Mouse (Mus musculus): ENCODE measurements around the gene Edaradd. TPM values are rescaled to one million over a fixed set of nuclear protein-coding genes. Genes with fewer than 3 reads are reported as not detected.
"Not testable (repeated sequence)": the region's sequence is repeated elsewhere in the genome, so short reads cannot be mapped to it uniquely, and the experiment has no call there.

Edaradd gene
- polyA plus RNA-seq, 1 experiment from 2014 or later: 3.2 TPM

DNA sequence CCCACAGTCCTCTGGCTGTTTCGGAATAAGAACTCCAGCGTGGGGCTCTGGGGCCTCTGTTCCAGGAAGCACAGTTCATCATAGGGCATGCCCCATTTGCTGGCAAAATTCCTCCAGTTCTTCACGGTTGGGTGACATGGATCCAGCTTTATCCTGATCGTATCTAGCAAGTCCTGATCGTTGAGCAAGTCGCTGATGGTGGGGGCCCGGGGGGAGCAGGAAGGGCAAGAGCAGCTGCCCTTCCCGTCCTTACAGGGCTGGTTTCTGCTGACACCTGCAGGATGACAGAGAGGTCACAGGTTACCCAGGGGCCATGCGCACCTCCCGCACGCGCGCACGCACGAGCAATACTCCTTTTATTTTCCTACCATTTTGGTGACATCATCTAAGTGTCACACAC lies 41.9 kb downstream of the Edaradd start:
- no peak overlapping the region for H3K4me2 ChIP-seq (replicated peaks; ENCODE audit: low read depth, low read length)
- no peaks in the 10 kb centered on the region for H3K9me3 ChIP-seq (ENCODE audit: control insufficient read depth, low read depth, low read length)
- no peaks in the 10 kb centered on the region for H3K4me1 ChIP-seq (ENCODE audit: control insufficient read depth, insufficient read depth, low read length)
- ATAC-seq (ENCODE audit: insufficient number of reproducible peaks, insufficient read depth, low FRiP score, low read depth): no peak
- H3K27me3 ChIP-seq (ENCODE audit: control insufficient read depth, insufficient read depth, low read length): no peaks in the 10 kb centered on the region
- H3K27ac ChIP-seq (ENCODE audit: low read length): no peak overlapping the region
- no peak overlapping the region for H3K4me3 ChIP-seq (ENCODE audit: low read depth, low read length)
- WGBS: 78% methylated on average over 15 of the region's 15 CpGs
- no peak overlapping the region for H3K9ac ChIP-seq (replicated peaks; ENCODE audit: low read depth, low read length)
- H3K36me3 ChIP-seq (ENCODE audit: control insufficient read depth, insufficient read depth, low read length): no peaks in the 10 kb centered on the region

DNA sequence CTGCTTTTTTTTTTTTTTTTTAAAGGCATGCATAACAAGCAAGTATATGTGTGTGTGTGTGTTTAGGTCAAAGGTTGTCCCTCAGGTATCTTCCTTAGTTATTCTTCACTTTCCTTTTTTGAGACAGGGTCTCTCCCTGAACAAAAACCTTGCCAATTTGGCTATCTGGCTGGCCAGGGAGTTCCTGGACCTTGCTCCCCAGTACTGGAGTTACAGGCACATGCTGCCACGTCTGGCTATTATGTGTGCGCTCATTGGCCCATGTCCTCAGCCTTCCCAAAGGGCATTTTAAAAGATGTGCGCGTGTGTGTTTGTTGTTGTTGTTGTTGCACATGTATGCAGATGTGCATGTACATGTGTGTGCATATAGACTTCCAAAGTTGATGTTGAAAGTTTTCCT lies 43.4 kb downstream of the Edaradd start:
- no peak overlapping the region for H3K4me3 ChIP-seq (ENCODE audit: low read depth, low read length)
- H3K9ac ChIP-seq (replicated peaks; ENCODE audit: low read depth, low read length): no peak overlapping the region
- no peak for ATAC-seq (ENCODE audit: insufficient number of reproducible peaks, insufficient read depth, low FRiP score, low read depth)
- no peak overlapping the region for H3K27ac ChIP-seq (ENCODE audit: low read length)
- no peaks in the 10 kb centered on the region for H3K27me3 ChIP-seq (ENCODE audit: control insufficient read depth, insufficient read depth, low read length)
- H3K4me2 ChIP-seq (replicated peaks; ENCODE audit: low read depth, low read length): no peak overlapping the region
- H3K4me1 ChIP-seq (ENCODE audit: control insufficient read depth, insufficient read depth, low read length): no peaks in the 10 kb centered on the region
- H3K36me3 ChIP-seq (ENCODE audit: control insufficient read depth, insufficient read depth, low read length): no peaks in the 10 kb centered on the region
- WGBS: 91% methylated on average over 4 of the region's 4 CpGs
- H3K9me3 ChIP-seq (ENCODE audit: control insufficient read depth, low read depth, low read length): no peaks in the 10 kb centered on the region

DNA sequence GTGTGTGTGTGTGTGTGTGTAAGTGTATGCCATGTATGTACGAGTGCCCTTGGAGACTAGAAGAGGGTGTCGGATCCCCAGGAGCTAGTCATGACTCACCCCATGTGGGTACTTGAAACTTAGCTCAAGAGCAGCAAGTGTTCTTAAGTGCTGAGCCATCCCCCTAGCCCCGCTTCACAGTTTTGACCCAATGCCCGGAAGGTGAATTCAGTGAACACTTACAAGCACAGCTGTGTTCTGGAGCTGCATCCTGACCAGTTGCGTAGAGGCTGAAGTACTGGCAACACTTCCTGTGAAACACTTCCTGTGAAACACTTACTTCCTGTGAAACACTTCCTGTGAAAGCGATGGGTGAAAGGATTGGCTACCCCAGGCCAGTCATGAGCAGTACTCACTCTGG lies 45.0 kb downstream of the Edaradd start:
- no peak for ATAC-seq (ENCODE audit: insufficient number of reproducible peaks, insufficient read depth, low FRiP score, low read depth)
- H3K9me3 ChIP-seq (ENCODE audit: control insufficient read depth, low read depth, low read length): no peaks in the 10 kb centered on the region
- no peak overlapping the region for H3K27ac ChIP-seq (ENCODE audit: low read length)
- no peak overlapping the region for H3K9ac ChIP-seq (replicated peaks; ENCODE audit: low read depth, low read length)
- WGBS: 88% methylated on average over 6 of the region's 6 CpGs
- H3K4me3 ChIP-seq (ENCODE audit: low read depth, low read length): no peak overlapping the region
- no peak overlapping the region for H3K4me2 ChIP-seq (replicated peaks; ENCODE audit: low read depth, low read length)
- no peaks in the 10 kb centered on the region for H3K27me3 ChIP-seq (ENCODE audit: control insufficient read depth, insufficient read depth, low read length)
- H3K36me3 ChIP-seq (ENCODE audit: control insufficient read depth, insufficient read depth, low read length): no peaks in the 10 kb centered on the region
- H3K4me1 ChIP-seq (ENCODE audit: control insufficient read depth, insufficient read depth, low read length): no peaks in the 10 kb centered on the region

DNA sequence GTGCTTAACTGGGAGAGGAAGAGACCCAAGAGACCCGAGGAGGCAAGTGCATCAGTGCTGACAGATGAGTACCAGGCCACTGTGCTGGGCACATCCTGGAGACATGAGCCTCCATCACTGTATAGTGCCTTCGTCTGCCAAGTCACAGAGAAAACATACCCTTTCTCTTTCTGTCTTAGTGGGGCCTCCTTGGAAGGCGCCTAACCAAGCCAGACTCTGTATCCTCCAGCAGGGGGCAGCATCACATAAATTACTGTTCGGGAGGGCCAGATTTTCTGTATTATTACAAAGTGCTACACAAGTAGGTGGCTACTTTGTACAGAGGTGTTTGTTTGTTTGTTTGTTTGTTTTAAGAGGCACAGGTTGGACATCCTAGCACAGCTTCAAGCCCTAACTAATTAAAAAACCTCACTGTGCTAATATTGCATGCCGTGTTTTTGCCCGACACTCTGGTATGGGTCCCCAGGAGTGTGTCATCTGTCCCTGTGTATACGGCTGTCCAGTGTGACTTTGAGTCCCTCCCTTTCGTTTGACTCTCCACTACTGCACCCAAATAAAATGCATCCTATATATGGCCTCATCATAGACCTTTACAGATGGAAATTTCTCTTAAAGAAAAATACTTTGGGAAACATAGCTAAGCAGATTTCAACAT lies 46.4 kb downstream of the Edaradd start:
- Histone ChIP-seq H3K36me3 (ENCODE audit: control insufficient read depth, insufficient read depth, low read length) (no peaks in the 10 kb centered on the region), H3K4me3 (ENCODE audit: low read depth, low read length) (no peak overlapping the region), H3K4me1 (ENCODE audit: control insufficient read depth, insufficient read depth, low read length) (no peaks in the 10 kb centered on the region), H3K27me3 (ENCODE audit: control insufficient read depth, insufficient read depth, low read length) (no peaks in the 10 kb centered on the region), H3K27ac (ENCODE audit: low read length) (no peak overlapping the region), H3K9me3 (ENCODE audit: control insufficient read depth, low read depth, low read length) (no peaks in the 10 kb centered on the region), H3K9ac (replicated peaks; ENCODE audit: low read depth, low read length) (no peak overlapping the region), H3K4me2 (replicated peaks; ENCODE audit: low read depth, low read length) (no peak overlapping the region)
- ATAC-seq (ENCODE audit: insufficient number of reproducible peaks, insufficient read depth, low FRiP score, low read depth): peak; percentile 57
- WGBS: 39% methylated on average over 8 of the region's 8 CpGs

DNA sequence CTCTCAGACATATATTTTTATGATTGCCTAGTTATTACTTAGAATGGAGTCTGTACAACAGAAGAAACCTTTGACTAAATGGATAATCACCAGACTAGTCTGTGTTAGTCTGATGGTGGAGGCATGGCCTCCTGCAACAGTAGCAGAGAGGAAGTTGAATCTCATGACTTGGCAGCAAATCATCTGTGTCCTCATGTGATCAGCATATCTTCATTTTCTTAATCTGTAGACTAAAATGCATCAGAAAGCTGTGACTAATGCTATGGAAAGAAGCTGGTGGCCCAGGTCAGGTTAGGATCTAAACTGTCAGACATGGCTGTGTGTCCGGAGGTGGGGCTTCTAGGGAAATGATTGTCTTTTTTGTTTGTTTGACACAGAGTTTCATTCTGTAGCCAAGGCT lies 51.8 kb downstream of the Edaradd start:
- ATAC-seq (ENCODE audit: insufficient number of reproducible peaks, insufficient read depth, low FRiP score, low read depth): no peak
- H3K36me3 ChIP-seq (ENCODE audit: control insufficient read depth, insufficient read depth, low read length): no peaks in the 10 kb centered on the region
- 75% methylated on average over 1 of the region's 1 CpGs for WGBS
- no peak overlapping the region for H3K27ac ChIP-seq (ENCODE audit: low read length)
- H3K4me2 ChIP-seq (replicated peaks; ENCODE audit: low read depth, low read length): no peak overlapping the region
- H3K9me3 ChIP-seq (ENCODE audit: control insufficient read depth, low read depth, low read length): no peaks in the 10 kb centered on the region
- H3K4me3 ChIP-seq (ENCODE audit: low read depth, low read length): no peak overlapping the region
- H3K9ac ChIP-seq (replicated peaks; ENCODE audit: low read depth, low read length): no peak overlapping the region
- H3K4me1 ChIP-seq (ENCODE audit: control insufficient read depth, insufficient read depth, low read length): no peaks in the 10 kb centered on the region
- H3K27me3 ChIP-seq (ENCODE audit: control insufficient read depth, insufficient read depth, low read length): no peaks in the 10 kb centered on the region

DNA sequence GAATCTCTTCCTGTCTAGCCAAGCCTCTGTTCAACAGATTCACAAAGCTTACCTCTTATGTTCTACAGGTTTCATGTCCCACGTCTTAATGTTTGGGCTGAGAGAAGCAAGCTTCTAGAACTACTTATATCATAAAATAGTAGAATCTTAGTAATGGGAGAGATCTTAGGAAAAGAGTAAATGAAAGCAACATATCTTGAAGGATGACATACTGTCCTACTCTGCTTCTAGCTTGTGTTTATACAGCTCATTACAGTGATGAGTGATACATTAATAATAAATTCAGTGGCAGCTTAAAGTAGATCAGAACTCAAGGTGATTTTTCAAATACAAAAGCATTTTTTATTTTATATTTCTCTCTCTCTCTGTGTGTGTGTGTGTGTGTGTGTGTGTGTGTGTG lies 55.4 kb downstream of the Edaradd start, which contains the start of gene Lgals8:
Gene Lgals8, minus strand, starts transcription at position 101 of the 400 bp plus-strand sequence.
- 80% methylated on average over 1 of the region's 1 CpGs for WGBS
- ATAC-seq (ENCODE audit: insufficient number of reproducible peaks, insufficient read depth, low FRiP score, low read depth): no peak
- no peak within 1 kb of the TSS for H3K4me3 ChIP-seq (ENCODE audit: low read depth, low read length)
- H3K36me3 ChIP-seq (ENCODE audit: control insufficient read depth, insufficient read depth, low read length): no peaks in the 10 kb centered on the region
- no peak within 1 kb of the TSS for H3K9ac ChIP-seq (replicated peaks; ENCODE audit: low read depth, low read length)
- H3K4me2 ChIP-seq (replicated peaks; ENCODE audit: low read depth, low read length): no peak within 1 kb of the TSS
- H3K27me3 ChIP-seq (ENCODE audit: control insufficient read depth, insufficient read depth, low read length): no peaks in the 10 kb centered on the region
- H3K9me3 ChIP-seq (ENCODE audit: control insufficient read depth, low read depth, low read length): no peaks in the 10 kb centered on the region
- H3K27ac ChIP-seq (ENCODE audit: low read length): no peak within 1 kb of the TSS
- peaks cover 2% of the 10 kb centered on the region; the same call in 1 of the 2 replicates for H3K4me1 ChIP-seq (ENCODE audit: control insufficient read depth, insufficient read depth, low read length)

DNA sequence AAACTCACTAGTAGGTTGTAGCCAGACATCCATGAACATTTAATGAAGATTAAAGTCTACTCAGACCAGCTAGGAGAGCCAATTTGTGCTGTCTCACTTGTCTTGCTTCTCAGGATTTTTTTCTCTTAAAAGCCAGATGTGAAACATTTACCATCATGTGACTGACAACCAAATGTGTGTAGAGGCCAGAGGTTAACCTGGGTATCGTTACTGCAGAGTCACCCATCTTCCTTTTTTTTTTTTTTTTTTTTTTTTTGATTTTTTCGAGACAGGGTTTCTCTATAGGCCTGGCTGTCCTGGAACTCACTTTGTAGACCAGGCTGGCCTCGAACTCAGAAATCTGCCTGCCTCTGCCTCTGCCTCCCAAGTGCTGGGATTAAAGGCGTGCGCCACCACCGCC lies 56.1 kb downstream of the Edaradd start:
- not testable (repeated sequence) for H3K27ac ChIP-seq (ENCODE audit: low read length); H3K4me1 ChIP-seq (ENCODE audit: control insufficient read depth, insufficient read depth, low read length); H3K4me2 ChIP-seq (replicated peaks; ENCODE audit: low read depth, low read length); ATAC-seq (ENCODE audit: insufficient number of reproducible peaks, insufficient read depth, low FRiP score, low read depth); H3K4me3 ChIP-seq (ENCODE audit: low read depth, low read length); H3K9ac ChIP-seq (replicated peaks; ENCODE audit: low read depth, low read length); H3K9me3 ChIP-seq (ENCODE audit: control insufficient read depth, low read depth, low read length); H3K27me3 ChIP-seq (ENCODE audit: control insufficient read depth, insufficient read depth, low read length); H3K36me3 ChIP-seq (ENCODE audit: control insufficient read depth, insufficient read depth, low read length)
- 87% methylated on average over 6 of the region's 6 CpGs for WGBS

DNA sequence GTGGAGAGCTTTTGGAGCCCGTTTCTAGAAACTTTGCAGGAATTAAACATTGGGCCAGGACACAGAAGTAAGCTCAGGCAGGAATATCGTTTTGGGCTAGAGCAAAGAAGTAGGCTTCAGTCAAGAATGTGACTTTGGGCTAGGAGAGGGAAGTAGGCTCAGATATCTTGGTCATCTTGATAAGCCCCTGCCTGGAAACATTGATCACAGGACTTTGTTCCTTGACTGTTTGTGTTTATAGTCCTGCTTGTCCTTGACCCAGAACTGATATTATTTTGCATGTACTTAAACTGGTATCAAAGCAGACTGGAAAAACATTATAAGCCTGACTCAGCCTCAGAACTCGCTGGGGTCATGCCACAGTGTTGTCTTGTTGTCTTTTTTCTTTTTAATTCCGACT lies 57.6 kb downstream of the Edaradd start:
- H3K27ac ChIP-seq (ENCODE audit: low read length): no peak overlapping the region
- no peaks in the 10 kb centered on the region for H3K9me3 ChIP-seq (ENCODE audit: control insufficient read depth, low read depth, low read length)
- H3K4me3 ChIP-seq (ENCODE audit: low read depth, low read length): no peak overlapping the region
- no peak overlapping the region for H3K4me2 ChIP-seq (replicated peaks; ENCODE audit: low read depth, low read length)
- ATAC-seq (ENCODE audit: insufficient number of reproducible peaks, insufficient read depth, low FRiP score, low read depth): no peak
- H3K9ac ChIP-seq (replicated peaks; ENCODE audit: low read depth, low read length): no peak overlapping the region
- no peaks in the 10 kb centered on the region; the same call in 1 of the 2 replicates for H3K36me3 ChIP-seq (ENCODE audit: control insufficient read depth, insufficient read depth, low read length)
- H3K4me1 ChIP-seq (ENCODE audit: control insufficient read depth, insufficient read depth, low read length): peaks cover 3% of the 10 kb centered on the region; the same call in 1 of the 2 replicates
- WGBS: 74% methylated on average over 4 of the region's 4 CpGs
- H3K27me3 ChIP-seq (ENCODE audit: control insufficient read depth, insufficient read depth, low read length): no peaks in the 10 kb centered on the region

DNA sequence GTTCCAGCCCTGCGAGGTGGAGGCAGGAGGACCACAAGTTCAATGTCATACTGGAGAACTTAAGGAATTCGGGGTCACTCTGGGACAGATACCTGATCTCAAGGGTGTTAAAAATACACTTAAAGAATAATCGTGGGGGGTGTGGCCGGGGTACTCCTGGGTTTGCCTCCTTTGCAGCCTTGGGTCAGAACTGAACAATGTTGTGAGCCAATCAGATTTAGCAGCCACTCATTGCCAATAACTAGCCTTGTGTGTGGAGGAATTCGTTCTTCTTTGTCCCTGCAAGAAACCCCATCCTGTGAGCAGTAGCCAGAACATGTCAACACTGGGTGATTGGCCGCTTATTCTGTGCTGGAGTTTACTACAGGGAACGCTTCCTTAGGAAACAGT lies 58.5 kb downstream of the Edaradd start:
- no peaks in the 10 kb centered on the region for H3K27me3 ChIP-seq (ENCODE audit: control insufficient read depth, insufficient read depth, low read length)
- H3K4me1 ChIP-seq (ENCODE audit: control insufficient read depth, insufficient read depth, low read length): peaks cover 3% of the 10 kb centered on the region; the same call in 1 of the 2 replicates
- no peak overlapping the region for H3K27ac ChIP-seq (ENCODE audit: low read length)
- peaks cover 2% of the 10 kb centered on the region; the same call in 1 of the 2 replicates for H3K36me3 ChIP-seq (ENCODE audit: control insufficient read depth, insufficient read depth, low read length)
- peak overlapping the region; percentile 86 for H3K9ac ChIP-seq (replicated peaks; ENCODE audit: low read depth, low read length)
- H3K4me2 ChIP-seq (replicated peaks; ENCODE audit: low read depth, low read length): peak overlapping the region; percentile 79
- WGBS: 2% methylated on average over 7 of the region's 7 CpGs
- H3K4me3 ChIP-seq (ENCODE audit: low read depth, low read length): peak overlapping the region; percentile 81
- no peaks in the 10 kb centered on the region for H3K9me3 ChIP-seq (ENCODE audit: control insufficient read depth, low read depth, low read length)
- peak; percentile 20; the same call in 1 of the 2 replicates for ATAC-seq (ENCODE audit: insufficient number of reproducible peaks, insufficient read depth, low FRiP score, low read depth)

Measured in stomach, embryonic 14.5 days (tissue).